Mouse (Mus musculus) megakaryocyte, embryonic 14.5 days (primary cell): ENCODE measurements around the gene Nipal1.

Source experiments
- FLI1 ChIP-seq: IDR thresholded peaks from 2 replicates; pipeline ENCODE4 v1.6.1; 2012; ENCODE audit warnings: low read length, inconsistent platforms, mixed read lengths
- GATA1 ChIP-seq: IDR thresholded peaks from 3 replicates; pipeline ENCODE4 v1.6.1; 2012; ENCODE audit warnings: mixed read lengths, low read length, inconsistent platforms, borderline replicate concordance

DNA sequence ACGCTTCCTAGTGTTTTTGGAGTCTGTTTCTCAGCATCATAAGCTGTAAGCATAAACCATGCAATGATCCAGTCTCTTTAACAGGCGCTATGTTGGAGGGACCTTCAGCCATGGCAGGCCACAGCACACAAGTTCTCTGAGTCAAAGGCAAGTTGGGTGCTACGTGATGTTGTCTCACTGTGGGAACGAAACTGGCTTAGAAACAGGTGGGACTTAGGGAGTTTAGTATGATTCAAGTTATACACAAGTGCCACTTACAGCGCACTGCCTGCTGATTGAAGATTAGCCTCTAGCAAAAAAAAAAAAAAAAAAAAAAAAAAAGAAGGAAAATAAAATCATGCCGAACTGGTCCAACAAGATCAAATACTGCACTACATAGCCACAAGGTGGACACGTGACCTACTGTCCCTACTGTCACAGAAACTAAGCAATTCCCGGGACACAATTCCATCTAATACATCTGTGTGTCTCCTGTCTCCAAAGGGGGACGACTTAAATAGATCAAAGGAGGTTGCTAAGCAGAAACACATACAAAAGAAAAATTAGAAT lies 27.5 kb downstream of the Nipal1 start:
- TF ChIP-seq FLI1: no peak
- no peak for TF ChIP-seq GATA1
